Mouse (Mus musculus): ENCODE data around the gene Ggct.

DNA sequence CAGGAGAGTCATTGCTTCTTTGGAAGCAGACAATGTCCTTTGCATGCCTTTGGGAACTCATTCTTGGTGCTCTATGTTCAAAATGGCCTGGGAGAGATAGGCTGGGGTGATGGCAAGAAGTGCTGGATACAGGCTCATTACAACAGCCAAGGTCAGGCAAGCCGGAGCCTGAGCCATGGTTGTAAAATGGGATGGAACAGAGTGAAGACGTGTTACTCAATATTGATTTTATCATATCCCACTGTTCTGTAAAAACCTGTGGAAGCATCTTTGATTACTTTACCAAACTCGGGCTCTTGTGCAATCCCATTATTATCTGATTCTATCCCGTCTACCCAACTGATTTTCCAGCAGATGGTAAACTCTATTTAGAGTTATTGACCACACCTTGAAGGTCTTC, 8.6 kb upstream of the Ggct start:
- TF ChIP-seq POLR2A (IDR thresholded peaks at IDR 0.05; ENCODE audit: extremely low read depth, insufficient read depth, low read length), result no peak
- TF ChIP-seq CTCF (IDR thresholded peaks at IDR 0.05; ENCODE audit: low read depth, low read length), result no peak
